Mouse (Mus musculus) forebrain, embryonic 14.5 days (tissue): ENCODE results near the gene Slc9a6. TPM values are rescaled to one million over a fixed set of nuclear protein-coding genes. Genes with fewer than 3 reads are reported as not detected.

Experiments
- ATAC-seq: fragments of 200-750 bp; cut with Nextera tagmentation; 2 replicates; pipeline ENCODE4 v1.8.0; 2017; ENCODE audit warnings: mild to moderate bottlenecking, moderate library complexity
- DNase-seq: peaks from one replicate; pipeline ENCODE4 v3.0.0-alpha.2; 2015; ENCODE audit warnings: low spot score
- H3K27ac ChIP-seq: fragments of 300-500 bp; sonication (generic); 2 replicates; pipeline ENCODE4 v1.5.1; 2014; ENCODE audit warnings: low read depth, mild to moderate bottlenecking, control low read depth, low read length, moderate library complexity
- H3K27me3 ChIP-seq: fragments of 300-500 bp; sonication (generic); replicated peaks from 2 replicates; pipeline ENCODE4 v1.6.1; 2014; ENCODE audit warnings: low read length, control low read depth, mixed read lengths; ENCODE audit not compliant: control insufficient read depth, insufficient read depth
- H3K36me3 ChIP-seq: fragments of 300-500 bp; sonication (generic); 2 replicates; pipeline ENCODE4 v1.6.1; 2014; ENCODE audit warnings: low read length, control low read depth; ENCODE audit not compliant: control insufficient read depth, insufficient read depth
- H3K4me1 ChIP-seq: fragments of 300-500 bp; sonication (generic); 2 replicates; pipeline ENCODE4 v1.6.1; 2014; ENCODE audit warnings: antibody characterized with exemption, low read length, control low read depth; ENCODE audit not compliant: control insufficient read depth, insufficient read depth
- H3K4me2 ChIP-seq: fragments of 300-500 bp; sonication (generic); 2 replicates; pipeline ENCODE4 v1.6.1; 2014; ENCODE audit warnings: mild to moderate bottlenecking, control low read depth, low read length
- H3K4me3 ChIP-seq: fragments of 300-500 bp; sonication (generic); 2 replicates; pipeline ENCODE4 v1.5.1; 2014; ENCODE audit warnings: low read depth, low read length, control low read depth
- H3K9ac ChIP-seq: fragments of 300-500 bp; sonication (generic); 2 replicates; pipeline ENCODE4 v1.6.1; 2014; ENCODE audit warnings: mild to moderate bottlenecking, low read length, control low read depth, moderate library complexity
- H3K9me3 ChIP-seq: fragments of 300-500 bp; sonication (generic); replicated peaks from 2 replicates; pipeline ENCODE4 v1.6.1; 2016; ENCODE audit warnings: low read length, control low read depth, mixed read lengths; ENCODE audit not compliant: control insufficient read depth
- WGBS: fragments of 180-500 bp; shearing (Covaris S2); extraction: QIAGEN DNeasy Blood & Tissue Kit; methylation state at CpG from one replicate; pipeline ENCODE4 v1.1.7; 2014; 5-methylcytosine and 5-hydroxymethylcytosine counted together
- polyA plus RNA-seq: library from polyadenylated mRNA; unstranded; fragments of >200 nt; fragmentation: Nextera tagmentation; extraction: Ambion mirVana; gene quantifications from 2 replicates; pipeline ENCODE4 v1.2.1, GENCODE M21; 2014

The Slc9a6 gene
- polyA plus RNA-seq, 1 experiment from 2014 or later = 30.2 TPM

DNA sequence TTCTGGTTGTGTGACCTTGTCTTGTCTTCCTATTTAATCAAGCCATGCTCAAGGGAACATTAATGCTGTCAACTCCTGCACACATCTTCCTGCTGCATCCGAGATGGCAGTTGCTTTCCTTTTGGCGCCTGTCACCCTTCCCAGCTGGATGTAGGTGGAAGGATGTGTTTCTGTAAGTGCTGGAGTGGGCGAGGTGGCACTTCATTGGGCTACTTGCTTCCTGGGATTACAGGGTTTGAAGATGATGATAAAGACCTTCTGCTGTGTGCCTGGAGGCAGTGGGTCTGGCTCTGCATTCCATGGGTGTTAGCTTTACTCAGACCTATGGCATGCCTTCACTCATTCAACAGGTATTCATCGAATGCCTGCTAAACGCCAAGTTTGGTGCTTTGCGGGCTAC, 68.2 kb downstream of the Slc9a6 start:
- Histone ChIP-seq H3K27me3 (no peaks in the 10 kb centered on the region), H3K4me1 (no peaks in the 10 kb centered on the region), H3K4me2 (no peak overlapping the region), H3K36me3 (no peaks in the 10 kb centered on the region), H3K27ac (no peak overlapping the region), H3K4me3 (no peak overlapping the region), H3K9ac (no peak overlapping the region), H3K9me3 (no peaks in the 10 kb centered on the region)
- 88% methylated on average over 6 of the region's 6 CpGs for WGBS
- ATAC-seq = no peak
- DNase-seq = no peak

DNA sequence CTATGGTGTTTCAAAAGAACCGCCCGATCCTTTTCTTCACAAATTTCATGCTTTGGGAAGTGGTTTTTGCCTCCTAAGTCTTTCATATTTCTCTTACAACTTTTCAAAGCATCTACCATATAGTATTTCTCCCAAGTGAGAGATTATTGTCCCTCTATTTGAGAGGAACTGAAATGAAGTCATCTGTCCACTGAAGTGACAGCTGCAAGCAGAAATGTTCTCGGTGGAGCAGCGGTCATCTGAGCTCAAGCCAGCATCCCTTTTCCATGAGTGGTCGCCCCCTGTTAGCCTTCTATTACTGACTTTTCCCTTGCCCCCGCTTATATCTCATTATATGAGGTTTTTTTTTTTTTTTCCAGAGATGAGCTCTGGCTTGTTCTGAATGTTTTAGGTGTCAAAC, 69.5 kb downstream of the Slc9a6 start:
- ATAC-seq (no peak), DNase-seq (no peak)
- Histone ChIP-seq H3K36me3 (no peaks in the 10 kb centered on the region), H3K4me1 (no peaks in the 10 kb centered on the region), H3K9me3 (no peaks in the 10 kb centered on the region), H3K4me3 (no peak overlapping the region), H3K27me3 (no peaks in the 10 kb centered on the region), H3K27ac (no peak overlapping the region), H3K4me2 (no peak overlapping the region), H3K9ac (no peak overlapping the region)
- 91% methylated on average over 6 of the region's 6 CpGs for WGBS

DNA sequence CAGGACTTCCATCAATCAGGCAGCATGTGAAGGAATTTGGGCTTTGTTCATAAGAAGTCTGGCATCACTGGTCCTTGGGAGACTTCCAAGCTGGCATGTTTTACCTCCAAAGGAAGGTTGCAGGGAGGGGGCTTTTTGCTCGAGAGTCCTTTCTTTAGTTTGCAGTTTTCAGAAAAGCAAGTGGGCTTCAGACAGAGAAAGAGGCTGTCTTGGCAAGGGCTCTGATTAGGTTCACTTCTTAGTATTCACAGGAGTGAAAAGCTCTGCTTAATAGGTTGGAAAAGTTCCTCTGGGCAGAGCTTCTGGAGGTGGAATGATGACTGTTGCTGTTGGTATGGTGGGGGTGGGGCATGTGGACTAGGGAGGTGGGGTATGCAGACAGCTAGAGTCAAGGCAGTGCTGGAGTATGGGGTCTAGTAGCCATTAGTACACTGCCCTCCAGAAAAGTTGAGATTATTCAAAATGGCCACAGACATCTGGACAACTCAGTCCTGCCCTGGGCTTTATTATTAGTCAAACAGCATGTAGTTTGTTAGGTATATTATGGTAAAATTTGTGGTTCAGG, 72.7 kb downstream of the Slc9a6 start:
- Histone ChIP-seq H3K9ac (no peak overlapping the region), H3K36me3 (no peaks in the 10 kb centered on the region), H3K9me3 (no peaks in the 10 kb centered on the region), H3K4me1 (no peaks in the 10 kb centered on the region), H3K4me2 (no peak overlapping the region), H3K27ac (no peak overlapping the region), H3K4me3 (no peak overlapping the region), H3K27me3 (no peaks in the 10 kb centered on the region)
- 30% methylated on average over 1 of the region's 1 CpGs for WGBS
- DNase-seq (peak; percentile 70), ATAC-seq (peak; percentile 79)

DNA sequence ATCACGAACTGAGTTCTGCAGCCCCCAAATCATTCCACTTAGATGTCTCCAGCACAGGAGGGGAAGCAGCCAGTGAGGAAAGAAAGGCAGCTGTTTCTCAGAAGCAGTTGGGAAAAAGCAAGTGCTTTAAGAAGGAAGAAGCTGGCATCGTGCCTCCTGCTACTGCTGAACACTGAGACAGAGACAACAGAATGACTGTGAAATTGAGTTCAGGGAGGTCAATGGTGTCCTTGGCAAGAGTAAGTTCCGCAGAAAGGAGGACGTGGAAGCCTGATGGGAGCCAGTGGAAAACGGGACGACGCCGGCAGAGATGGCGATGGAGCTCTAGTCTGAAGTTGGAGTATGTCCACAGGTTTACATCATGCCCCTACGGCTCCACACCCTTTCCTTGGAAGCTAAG, 74.0 kb downstream of the Slc9a6 start:
- DNase-seq (peak; percentile 15), ATAC-seq (no peak)
- Histone ChIP-seq H3K27me3 (no peaks in the 10 kb centered on the region), H3K27ac (no peak overlapping the region), H3K4me1 (no peaks in the 10 kb centered on the region), H3K36me3 (no peaks in the 10 kb centered on the region), H3K9me3 (no peaks in the 10 kb centered on the region), H3K4me3 (no peak overlapping the region), H3K9ac (no peak overlapping the region), H3K4me2 (no peak overlapping the region)
- WGBS = 88% methylated on average over 10 of the region's 10 CpGs

DNA sequence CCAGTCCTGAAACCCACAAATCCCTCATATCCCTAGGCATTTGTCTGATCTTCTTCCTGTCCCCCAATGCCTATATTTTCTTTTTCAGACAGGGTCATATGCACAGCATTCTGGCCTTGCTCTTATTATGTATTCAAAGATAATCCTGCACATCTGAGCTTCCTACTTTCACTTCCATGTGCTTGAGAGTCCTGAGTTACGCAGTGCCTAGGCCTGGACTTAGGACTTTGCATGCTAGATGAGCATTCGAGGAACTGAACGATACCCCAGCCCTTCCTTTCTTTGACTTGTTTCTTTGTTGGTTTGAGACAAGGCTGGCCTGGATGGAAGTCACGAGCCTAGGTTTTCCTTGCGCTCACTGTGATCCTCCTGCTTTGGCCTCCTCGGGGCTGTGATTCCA, 83.0 kb downstream of the Slc9a6 start:
- Histone ChIP-seq H3K9me3 (no peaks in the 10 kb centered on the region), H3K4me3 (no peak overlapping the region), H3K27me3 (no peaks in the 10 kb centered on the region), H3K4me1 (no peaks in the 10 kb centered on the region), H3K36me3 (no peaks in the 10 kb centered on the region), H3K4me2 (no peak overlapping the region), H3K9ac (no peak overlapping the region), H3K27ac (no peak overlapping the region)
- DNase-seq (no peak), ATAC-seq (no peak)
- WGBS = 88% methylated on average over 6 of the region's 6 CpGs

DNA sequence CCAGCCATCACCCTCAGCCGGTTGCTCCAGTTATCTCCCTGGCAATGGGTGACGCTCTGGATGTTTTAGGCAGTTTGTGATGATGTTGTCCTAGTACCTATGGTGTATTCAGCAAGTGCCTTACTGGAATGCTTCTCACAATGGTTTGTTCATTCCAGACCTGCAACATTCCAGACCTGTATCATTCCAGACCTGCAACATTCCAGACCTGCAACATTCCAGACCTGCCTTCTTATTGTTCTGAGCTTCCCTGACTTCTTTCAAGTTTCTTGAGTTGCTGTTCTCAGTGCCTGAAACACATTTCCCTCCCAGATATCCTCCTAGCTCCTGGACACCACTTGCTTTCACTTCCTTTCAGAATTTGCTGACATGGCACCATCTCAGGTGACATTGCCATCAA, 85.0 kb downstream of the Slc9a6 start:
- Histone ChIP-seq H3K27ac (no peak overlapping the region), H3K36me3 (no peaks in the 10 kb centered on the region), H3K4me3 (no peak overlapping the region), H3K9ac (no peak overlapping the region), H3K27me3 (no peaks in the 10 kb centered on the region), H3K4me2 (no peak overlapping the region), H3K4me1 (no peaks in the 10 kb centered on the region), H3K9me3 (no peaks in the 10 kb centered on the region)
- DNase-seq = no peak
- WGBS = 94% methylated on average over 2 of the region's 2 CpGs
- ATAC-seq = no peak

DNA sequence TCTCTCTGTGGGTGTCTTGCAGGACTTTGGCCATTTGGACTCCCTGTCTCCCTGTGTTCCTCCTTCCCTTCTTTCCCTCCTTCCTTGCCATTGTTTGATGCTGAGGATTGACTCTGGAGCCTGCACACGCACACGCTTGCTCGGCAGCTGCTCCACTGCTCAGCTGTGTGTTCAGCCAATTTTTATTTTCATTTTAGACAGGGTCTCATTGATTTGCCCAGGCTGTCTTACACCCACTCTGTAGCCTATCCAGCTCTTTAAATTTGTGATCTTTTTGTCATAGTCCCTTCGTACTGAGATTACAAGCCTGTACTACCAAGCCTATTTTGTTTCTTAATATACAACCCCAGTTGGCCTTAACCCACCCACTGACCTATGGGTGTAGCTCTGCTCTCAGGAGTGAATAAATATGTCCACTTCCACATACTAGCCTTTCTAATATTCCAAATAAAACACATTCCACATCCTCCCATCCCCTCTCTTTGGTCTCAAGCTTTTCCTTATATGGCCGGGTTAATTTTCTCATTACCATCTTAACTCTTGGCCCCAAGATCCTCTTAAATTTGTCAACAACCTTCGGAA, 87.7 kb downstream of the Slc9a6 start:
- 78% methylated on average over 6 of the region's 6 CpGs for WGBS
- Histone ChIP-seq H3K9me3 (no peaks in the 10 kb centered on the region), H3K27ac (no peak overlapping the region), H3K9ac (no peak overlapping the region), H3K4me1 (no peaks in the 10 kb centered on the region), H3K4me3 (no peak overlapping the region), H3K4me2 (no peak overlapping the region), H3K27me3 (no peaks in the 10 kb centered on the region), H3K36me3 (no peaks in the 10 kb centered on the region)
- no peak for ATAC-seq
- no peak for DNase-seq

DNA sequence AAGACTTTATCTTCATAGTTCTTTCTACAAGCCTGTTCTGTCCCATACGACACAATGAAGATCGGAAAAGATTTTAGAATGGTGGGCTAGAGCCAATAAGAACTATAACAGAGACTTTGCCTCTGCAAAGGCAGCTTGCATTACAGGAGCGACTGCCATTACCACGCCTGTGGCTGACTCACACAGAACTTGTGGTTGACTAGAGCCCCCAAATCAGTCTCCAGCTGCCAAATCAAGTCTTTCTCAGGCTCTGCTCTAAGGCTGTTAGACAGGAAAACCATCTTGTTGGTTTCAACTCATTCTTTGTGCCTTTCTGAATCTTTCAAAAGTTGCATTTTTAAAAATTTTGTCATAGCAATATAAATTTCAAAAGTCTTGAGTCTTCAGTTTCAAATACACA, 88.3 kb downstream of the Slc9a6 start:
- H3K4me3 ChIP-seq = no peak overlapping the region
- H3K9ac ChIP-seq = no peak overlapping the region
- no peaks in the 10 kb centered on the region for H3K9me3 ChIP-seq
- WGBS = 80% methylated on average over 4 of the region's 4 CpGs
- no peaks in the 10 kb centered on the region for H3K36me3 ChIP-seq
- DNase-seq (no peak), ATAC-seq (no peak)
- no peak overlapping the region for H3K27ac ChIP-seq
- H3K4me2 ChIP-seq = no peak overlapping the region
- H3K27me3 ChIP-seq = no peaks in the 10 kb centered on the region
- no peaks in the 10 kb centered on the region for H3K4me1 ChIP-seq

DNA sequence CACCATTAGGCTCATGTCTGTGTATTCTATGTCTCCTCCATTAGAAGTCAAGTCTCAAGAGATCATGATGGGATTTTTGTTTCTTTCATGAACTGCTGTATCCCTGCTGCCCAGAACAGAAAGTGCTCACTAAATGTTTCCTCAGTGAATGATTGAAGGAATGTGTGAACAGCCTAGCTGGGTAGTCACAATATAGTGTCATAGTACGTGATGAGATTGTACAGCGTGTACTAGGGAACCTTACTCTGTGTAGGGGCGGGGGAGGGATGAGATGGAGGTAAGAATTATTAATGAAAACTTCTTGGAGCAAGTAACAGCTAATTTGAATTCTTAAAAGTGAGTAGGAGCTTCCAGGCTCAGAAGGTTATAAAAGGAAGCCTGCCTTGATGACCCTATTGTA, 91.7 kb downstream of the Slc9a6 start:
- no peaks in the 10 kb centered on the region for H3K36me3 ChIP-seq
- H3K27ac ChIP-seq = no peak overlapping the region
- H3K9me3 ChIP-seq = no peaks in the 10 kb centered on the region
- no peaks in the 10 kb centered on the region for H3K4me1 ChIP-seq
- ATAC-seq = no peak
- DNase-seq = no peak
- no peak overlapping the region for H3K4me3 ChIP-seq
- no peak overlapping the region for H3K4me2 ChIP-seq
- 86% methylated on average over 3 of the region's 3 CpGs for WGBS
- H3K27me3 ChIP-seq = no peaks in the 10 kb centered on the region
- H3K9ac ChIP-seq = no peak overlapping the region
